Mouse (Mus musculus) right cerebral cortex, postnatal 36 days (tissue): ENCODE data around the gene Dnase1l3.

ENCODE experiments used
- DNase-seq, 2 experiments: peaks; one replicate each; pipeline ENCODE4 v3.0.0; 2022; ENCODE audit warnings: low spot score in 2 of 2, mixed read lengths in 1 of 2

Dnase1l3 gene

GRCm38 (mm10) chr14:7934166-7934565, 60.2 kb downstream of the Dnase1l3 start:
- no peak for DNase-seq

- DNase-seq = no peak
These were observed 62.2 kb downstream of the Dnase1l3 start for GRCm38 (mm10) chr14:7932151-7932550.

DNA sequence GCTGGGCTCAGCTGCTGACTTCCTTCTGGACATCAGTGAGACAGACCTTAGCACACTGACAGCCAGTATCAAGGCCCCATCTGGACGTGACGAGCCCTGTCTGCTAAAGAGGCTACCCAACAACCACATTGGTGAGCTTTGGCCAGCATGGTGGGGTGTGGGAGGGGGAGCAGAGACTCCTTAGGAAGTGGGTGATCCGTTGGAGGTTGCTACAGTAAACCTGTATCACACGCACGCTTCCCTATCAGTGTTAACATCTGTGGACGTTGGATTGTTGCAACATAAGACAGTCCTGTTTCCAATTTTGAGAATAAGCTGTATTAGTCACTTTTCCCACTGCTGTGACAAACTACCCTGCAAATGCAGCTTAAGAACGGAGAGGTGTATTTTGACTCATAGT, 65.3 kb downstream of the Dnase1l3 start:
- DNase-seq = no peak

DNA sequence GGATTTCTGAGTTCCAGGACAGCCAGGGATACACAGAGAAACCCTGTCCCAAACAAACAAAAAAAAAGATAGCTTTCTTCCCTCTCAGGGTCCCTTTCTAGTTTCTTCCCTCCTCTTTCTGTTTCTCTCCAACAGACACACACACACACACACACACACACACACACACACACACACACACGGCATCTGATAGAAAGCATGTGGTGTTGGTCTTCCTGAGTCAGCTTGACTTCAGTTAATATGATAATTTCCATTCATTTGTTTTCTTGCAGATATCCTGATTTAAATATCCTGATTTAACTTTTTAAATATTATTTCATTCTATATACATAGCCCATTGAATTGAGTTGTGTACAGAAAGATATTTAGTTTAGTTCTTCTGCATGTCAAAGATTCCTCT, 66.0 kb downstream of the Dnase1l3 start:
- no peak for DNase-seq

GRCm38 (mm10) chr14:7923635-7924034, 70.7 kb downstream of the Dnase1l3 start:
- no peak for DNase-seq

DNA sequence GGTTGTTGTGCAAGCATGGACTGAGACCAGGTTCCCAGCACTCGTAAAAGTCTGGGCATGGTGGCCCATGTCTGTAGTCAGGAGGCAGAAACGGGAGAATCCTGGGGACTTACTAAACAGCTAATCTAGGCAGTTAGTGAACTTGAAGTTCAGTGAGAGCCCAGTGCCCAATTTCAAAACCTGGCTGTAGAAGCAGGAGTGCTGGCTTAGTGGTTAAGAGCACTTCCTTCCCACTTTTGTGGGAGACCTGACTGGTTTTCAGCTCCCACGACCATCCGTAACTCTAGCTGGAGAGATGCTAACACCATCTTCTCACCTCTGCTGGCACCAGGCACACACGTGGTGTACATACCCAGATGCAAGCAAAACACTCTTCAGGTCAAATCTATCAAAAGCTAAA, 72.9 kb downstream of the Dnase1l3 start:
- DNase-seq = no peak

DNA sequence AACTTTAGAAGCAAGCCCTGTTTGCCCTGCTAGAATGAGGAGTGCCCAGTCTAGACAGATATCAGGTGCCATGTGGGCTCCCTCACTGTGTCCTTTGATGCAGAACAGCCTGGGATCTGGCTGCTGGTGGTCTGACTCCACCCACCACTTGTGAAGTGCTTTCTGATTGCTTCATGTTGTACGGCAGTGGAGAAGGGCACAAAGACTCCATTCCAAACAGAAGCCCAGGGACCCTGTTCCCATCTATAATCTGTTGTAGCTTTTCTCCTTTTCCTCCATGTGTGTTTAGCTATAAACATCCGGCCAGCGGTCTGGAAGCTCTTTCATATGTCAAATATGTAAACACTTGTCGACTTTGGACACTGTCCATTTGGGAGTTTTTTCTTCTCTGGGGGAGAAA, 74.5 kb downstream of the Dnase1l3 start:
- no peak for DNase-seq

DNA sequence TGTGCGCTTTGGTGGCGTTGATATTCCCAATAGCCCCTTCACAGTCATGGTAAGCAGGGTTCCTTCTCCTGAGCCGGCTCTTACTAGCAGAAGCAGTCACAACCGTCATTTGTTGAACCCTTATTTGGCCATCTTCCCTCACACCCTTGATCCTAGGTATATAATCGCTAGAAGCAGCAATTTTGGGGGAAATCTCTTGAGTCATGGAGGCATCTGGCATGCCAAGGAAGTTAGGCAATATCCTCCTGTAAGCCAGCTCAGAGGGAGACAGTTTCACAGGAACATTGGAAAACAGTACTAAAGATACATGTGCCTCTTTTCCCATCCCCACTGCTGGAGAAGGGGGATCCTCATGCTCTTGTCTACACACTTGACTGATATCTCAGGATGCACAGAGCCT, 75.1 kb downstream of the Dnase1l3 start:
- no peak for DNase-seq

DNA sequence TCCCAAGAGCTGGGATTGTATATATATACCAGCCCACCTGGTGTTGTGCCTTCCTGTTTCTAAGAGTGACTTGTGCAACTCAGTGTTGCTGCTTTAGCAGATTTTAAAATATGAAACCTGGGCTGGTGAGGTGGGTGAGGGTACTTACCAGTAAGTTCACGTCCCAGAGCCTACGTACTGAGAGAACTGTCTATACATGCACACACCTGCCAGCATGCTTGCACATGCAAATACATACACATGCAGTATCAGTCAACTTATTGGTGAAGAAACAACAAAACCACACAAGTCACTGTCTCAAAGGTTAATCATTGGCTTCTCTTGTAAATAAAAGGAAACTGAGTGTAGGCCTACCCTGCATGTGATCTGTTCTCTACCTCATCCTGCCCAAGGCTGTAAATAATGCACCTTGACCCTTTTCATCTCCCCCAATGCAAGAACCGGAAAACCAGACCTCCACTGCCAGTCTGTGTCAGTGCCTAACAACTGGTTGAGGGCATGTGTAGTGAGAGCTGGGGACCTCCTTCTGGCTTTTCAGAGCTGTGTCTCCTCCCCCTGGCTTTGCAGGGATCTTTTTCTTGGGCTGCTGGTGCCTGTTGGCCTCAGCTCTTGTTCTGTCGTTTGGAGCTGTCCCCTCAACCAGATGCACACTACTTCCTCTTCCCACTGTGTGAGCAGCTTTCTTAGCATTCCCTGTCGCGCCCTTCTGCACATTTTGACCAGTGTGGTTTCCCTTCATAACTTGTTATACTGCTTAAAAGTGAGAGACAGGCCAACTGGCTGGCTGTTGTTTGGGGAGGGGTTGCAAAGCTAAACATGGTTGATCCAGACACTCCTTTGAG, 76.0 kb downstream of the Dnase1l3 start:
- DNase-seq = no peak
